Mouse (Mus musculus) kidney, adult 2 months (tissue): ENCODE data around the gene Hist1h2ap.
"Not testable (repeated sequence)": the region's sequence is repeated elsewhere in the genome, so short reads cannot be mapped to it uniquely, and the experiment has no call there.

Experiments
- CTCF ChIP-seq: fragments of 200-500 bp; conservative IDR thresholded peaks from 2 replicates; pipeline ENCODE4 v1.5.1; 2011; ENCODE audit warnings: low read depth, mild to moderate bottlenecking, control low read depth, low read length, moderate library complexity, mixed read lengths; ENCODE audit not compliant: insufficient read depth, insufficient read length
- POLR2A ChIP-seq: fragments of 200-500 bp; IDR thresholded peaks from one replicate; pipeline ENCODE4 v1.6.1; 2011; ENCODE audit warnings: low read depth, low read length, control low read depth

GRCm38 (mm10) chr13:21811539-21811938 lies 21.8 kb downstream of the Hist1h2ap start, which contains the start of gene Hist1h4m:
- not testable (repeated sequence) for TF ChIP-seq CTCF, POLR2A
